Mouse (Mus musculus) intestine, embryonic 15.5 days (tissue): Measurements from ENCODE around the gene Casp8ap2. TPM values are rescaled to one million over a fixed set of nuclear protein-coding genes. Genes with fewer than 3 reads are reported as not detected.

Experiments used
- ATAC-seq: fragments of 200-750 bp; cut with Nextera tagmentation; 2 replicates; pipeline ENCODE4 v1.8.0; 2017; ENCODE audit warnings: moderate TSS enrichment, moderate library complexity
- H3K27ac ChIP-seq: fragments of 300-500 bp; sonication (generic); 2 replicates; pipeline ENCODE4 v1.5.1; 2015; ENCODE audit warnings: mild to moderate bottlenecking, inconsistent platforms
- H3K27me3 ChIP-seq: fragments of 300-500 bp; sonication (generic); replicated peaks from 2 replicates; pipeline ENCODE4 v1.6.1; 2015; ENCODE audit warnings: inconsistent platforms
- H3K36me3 ChIP-seq: fragments of 300-500 bp; sonication (generic); 2 replicates; pipeline ENCODE4 v1.6.1; 2015; ENCODE audit warnings: inconsistent platforms
- H3K4me1 ChIP-seq: fragments of 300-500 bp; sonication (generic); replicated peaks from 2 replicates; pipeline ENCODE4 v1.6.1; 2015; ENCODE audit warnings: inconsistent platforms
- H3K4me2 ChIP-seq: fragments of 300-500 bp; sonication (generic); replicated peaks from 2 replicates; pipeline ENCODE4 v1.6.1; 2015; ENCODE audit warnings: mild to moderate bottlenecking, inconsistent platforms
- H3K4me3 ChIP-seq: fragments of 300-500 bp; sonication (generic); replicated peaks from 2 replicates; pipeline ENCODE4 v1.5.1; 2015; ENCODE audit warnings: inconsistent platforms
- H3K9ac ChIP-seq: fragments of 300-500 bp; sonication (generic); 2 replicates; pipeline ENCODE4 v1.6.1; 2015; ENCODE audit warnings: inconsistent platforms
- H3K9me3 ChIP-seq: fragments of 300-500 bp; sonication (generic); 2 replicates; pipeline ENCODE4 v1.6.1; 2016; ENCODE audit warnings: inconsistent platforms
- WGBS: fragments of 180-500 bp; shearing (Covaris S2); methylation state at CpG from one replicate; pipeline ENCODE4 v1.1.7; 2015; 5-methylcytosine and 5-hydroxymethylcytosine counted together
- polyA plus RNA-seq: library from polyadenylated mRNA; unstranded; fragments of >200 nt; fragmentation: Nextera tagmentation; extraction: Ambion mirVana; gene quantifications from 2 replicates; pipeline ENCODE4 v1.2.1, GENCODE M21; 2015

The Casp8ap2 gene
- polyA plus RNA-seq, 1 experiment from 2014 or later: 47.8 TPM

- Histone ChIP-seq H3K9me3 (no peaks in the 10 kb centered on the region), H3K4me3 (no peak overlapping the region), H3K27ac (no peak overlapping the region), H3K27me3 (no peaks in the 10 kb centered on the region), H3K9ac (no peak overlapping the region), H3K36me3 (peaks cover 12% of the 10 kb centered on the region), H3K4me2 (no peak overlapping the region), H3K4me1 (no peaks in the 10 kb centered on the region)
- WGBS: 92% methylated on average over 3 of the region's 3 CpGs
- ATAC-seq: no peak
Observed at GRCm38 (mm10) chr4:32677471-32677870, 62.2 kb downstream of the Casp8ap2 start.

- no peak for ATAC-seq
- peaks cover 18% of the 10 kb centered on the region for H3K36me3 ChIP-seq
Observed at GRCm38 (mm10) chr4:32680843-32681242, 65.6 kb downstream of the Casp8ap2 start.

GRCm38 (mm10) chr4:32682471-32682870, 67.2 kb downstream of the Casp8ap2 start:
- Histone ChIP-seq H3K27ac (no peak overlapping the region), H3K4me2 (no peak overlapping the region), H3K4me3 (no peak overlapping the region), H3K4me1 (no peaks in the 10 kb centered on the region), H3K9ac (no peak overlapping the region), H3K36me3 (peaks cover 14% of the 10 kb centered on the region), H3K9me3 (no peaks in the 10 kb centered on the region), H3K27me3 (no peaks in the 10 kb centered on the region)
- WGBS: 55% methylated on average over 4 of the region's 4 CpGs
- no peak for ATAC-seq

More at GRCm38 (mm10) chr4:32680843-32681242, 65.6 kb downstream of the Casp8ap2 start:
- Histone ChIP-seq H3K9me3 (no peaks in the 10 kb centered on the region), H3K4me3 (no peak overlapping the region), H3K27me3 (no peaks in the 10 kb centered on the region), H3K4me1 (no peaks in the 10 kb centered on the region), H3K9ac (no peak overlapping the region), H3K27ac (no peak overlapping the region), H3K4me2 (no peak overlapping the region)
- WGBS: 76% methylated on average over 3 of the region's 3 CpGs

GRCm38 (mm10) chr4:32683061-32683582, 67.9 kb downstream of the Casp8ap2 start:
- WGBS: 62% methylated on average over 6 of the region's 6 CpGs
- no peaks in the 10 kb centered on the region for H3K9me3 ChIP-seq
- no peak overlapping the region for H3K4me2 ChIP-seq
- H3K27me3 ChIP-seq: no peaks in the 10 kb centered on the region
- no peak overlapping the region for H3K4me3 ChIP-seq
- H3K4me1 ChIP-seq: no peaks in the 10 kb centered on the region
- H3K9ac ChIP-seq: no peak overlapping the region
- no peak overlapping the region for H3K27ac ChIP-seq
- no peak for ATAC-seq
- peaks cover 12% of the 10 kb centered on the region for H3K36me3 ChIP-seq

Other genes starting within 250 kb of the Casp8ap2 start
- not detected in 2 replicates for gene Gja10, start 12.7 kb upstream of the Casp8ap2 start, polyA plus RNA-seq
- 10.8 and 13.8 TPM in 2 replicates for gene Mdn1, start 41.7 kb downstream of the Casp8ap2 start, polyA plus RNA-seq
- 88.3 and 97.3 TPM in 2 replicates for gene Lyrm2, start 184.8 kb downstream of the Casp8ap2 start, polyA plus RNA-seq